Mouse (Mus musculus): Measurements from ENCODE around the gene E330017A01Rik. TPM values are rescaled to one million over a fixed set of nuclear protein-coding genes. Genes with fewer than 3 reads are reported as not detected.

The E330017A01Rik gene
- polyA plus RNA-seq, 1 experiment from 2014 or later = not detected

Other genes starting within 250 kb of the E330017A01Rik start
- 4.7 and 6.1 TPM in 2 replicates for gene Dcbld2, start 230.3 kb downstream of the E330017A01Rik start, polyA plus RNA-seq (2016; fragmentation: Nextera tagmentation; extraction: Ambion mirVana)
- gene St3gal6, start 114.5 kb downstream of the E330017A01Rik start, polyA plus RNA-seq (2016; fragmentation: Nextera tagmentation; extraction: Ambion mirVana) = 60.1 TPM in 2 replicates
- gene Gm813, start 21.8 kb downstream of the E330017A01Rik start, polyA plus RNA-seq (2016; fragmentation: Nextera tagmentation; extraction: Ambion mirVana) = not detected in 2 replicates
- 692 and 703 TPM in 2 replicates for gene Cpox, start 31.6 kb upstream of the E330017A01Rik start, polyA plus RNA-seq (2016; fragmentation: Nextera tagmentation; extraction: Ambion mirVana)
- gene Gpr15, start 80.3 kb upstream of the E330017A01Rik start, polyA plus RNA-seq (2016; fragmentation: Nextera tagmentation; extraction: Ambion mirVana) = not detected in 2 replicates
- gene Cldnd1, start 89.2 kb upstream of the E330017A01Rik start, polyA plus RNA-seq (2016; fragmentation: Nextera tagmentation; extraction: Ambion mirVana) = 41.3 and 41.8 TPM in 2 replicates
- gene Olfr172, start 124.4 kb upstream of the E330017A01Rik start, polyA plus RNA-seq (2016; fragmentation: Nextera tagmentation; extraction: Ambion mirVana) = not detected in 2 replicates
- gene Olfr173, start 161.5 kb upstream of the E330017A01Rik start, polyA plus RNA-seq (2016; fragmentation: Nextera tagmentation; extraction: Ambion mirVana) = not detected in 2 replicates
- gene Olfr175-ps1, start 188.0 kb upstream of the E330017A01Rik start, polyA plus RNA-seq (2016; fragmentation: Nextera tagmentation; extraction: Ambion mirVana) = not detected in 2 replicates
- gene Olfr177, start 236.0 kb upstream of the E330017A01Rik start, polyA plus RNA-seq (2016; fragmentation: Nextera tagmentation; extraction: Ambion mirVana) = not detected in 2 replicates

Data from liver, embryonic 12.5 days (tissue).